Mouse (Mus musculus) left cerebral cortex, adult 8-10 months (tissue): ENCODE measurements around the gene Rxfp1. TPM values are rescaled to one million over a fixed set of nuclear protein-coding genes. Genes with fewer than 3 reads are reported as not detected.
A peak's percentile ranks its signal among the peaks of the same experiment; 100 is the strongest.
"Not testable (repeated sequence)": the region's sequence is repeated elsewhere in the genome, so short reads cannot be mapped to it uniquely, and the experiment has no call there.

ENCODE experiments used
- DNase-seq, 2 experiments: peaks; one replicate each; pipeline ENCODE4 v3.0.0; 2022; ENCODE audit warnings: low spot score in 2 of 2
- total RNA-seq, 4 experiments: library from RNA; stranded (reverse); gene quantifications; 2 replicates each; pipeline ENCODE4 v1.2.4; 2022

Rxfp1 gene
- total RNA-seq = 10 to 100 TPM; 14.1 to 16.4 (median 15.6) TPM

DNA sequence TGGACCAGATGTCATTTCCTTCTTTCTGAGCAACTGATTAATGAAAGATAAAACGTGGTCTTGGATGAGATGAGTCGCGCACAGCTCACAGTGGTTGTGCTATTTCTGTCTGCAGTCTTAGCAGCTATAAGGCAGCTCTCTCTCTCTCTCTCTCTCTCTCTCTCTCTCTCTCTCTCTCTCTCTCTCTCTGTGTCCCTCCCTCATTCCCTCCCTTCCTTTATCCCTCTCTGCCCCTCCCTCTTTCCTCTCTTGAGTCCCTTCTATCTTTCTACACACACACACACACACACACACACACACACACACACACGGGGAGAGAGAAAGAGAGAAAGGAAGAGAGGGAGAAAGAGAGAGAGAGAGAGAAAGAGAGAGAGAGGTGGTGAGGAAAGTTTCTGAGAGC lies at the start of gene Rxfp1:
Gene Rxfp1 (minus strand): TSS at position 101 of the 400 bp plus-strand sequence.
- DNase-seq = no peak

DNA sequence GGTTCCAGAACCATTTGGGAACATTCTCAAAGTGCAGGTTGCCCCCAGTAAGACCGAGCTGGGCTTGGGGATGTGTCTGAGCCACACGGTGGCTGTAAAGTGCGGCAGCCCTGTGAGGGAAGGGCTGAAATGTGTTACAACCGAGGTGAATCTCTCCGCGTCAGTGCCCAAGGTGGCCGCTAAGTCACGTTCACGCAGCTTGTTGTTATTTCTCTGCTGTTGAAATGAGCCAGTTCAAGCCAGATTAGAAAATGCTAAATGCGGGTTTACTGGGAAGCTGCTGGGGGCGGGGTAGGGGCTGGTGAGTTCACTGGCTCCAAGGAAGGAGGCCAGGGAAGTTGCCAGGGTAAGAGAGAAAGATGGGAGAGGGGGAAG lies 46.7 kb upstream of the Rxfp1 start:
- DNase-seq = no peak

DNA sequence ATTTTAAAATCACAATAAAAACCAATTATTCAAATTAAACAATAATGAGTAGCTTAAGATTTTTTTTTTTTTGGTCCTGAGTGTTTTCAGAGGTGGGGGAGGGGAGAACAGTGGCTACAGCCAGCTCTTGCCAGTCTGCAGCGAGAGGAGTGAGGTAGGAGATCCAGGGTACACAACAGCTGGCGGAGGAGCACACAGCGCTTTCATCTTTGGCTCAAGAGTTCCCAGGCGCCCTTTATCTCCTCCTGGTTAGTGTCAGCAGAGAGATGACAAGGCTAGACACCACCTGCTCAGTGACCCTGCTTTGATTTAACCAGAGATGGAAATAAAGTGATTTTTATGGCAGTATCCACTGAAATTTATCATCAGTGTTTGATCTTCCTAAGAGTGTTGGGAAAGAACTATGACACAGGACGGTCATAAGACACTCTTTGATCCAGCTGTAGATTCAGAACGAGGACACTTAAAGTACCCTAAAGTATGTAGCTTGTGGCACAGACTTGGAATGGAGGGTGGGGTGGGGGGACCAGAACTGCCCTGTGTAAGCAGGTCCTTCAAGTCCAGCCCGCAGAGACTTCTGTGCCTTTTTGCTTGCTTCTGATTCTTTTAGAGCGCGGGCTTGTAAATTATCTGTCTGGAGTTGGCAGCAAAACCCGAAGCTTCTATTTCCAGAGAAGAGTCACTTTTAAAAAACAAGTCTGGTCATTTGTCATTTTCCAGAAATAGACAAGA lies 46.1 kb upstream of the Rxfp1 start:
- no peak for DNase-seq

DNA sequence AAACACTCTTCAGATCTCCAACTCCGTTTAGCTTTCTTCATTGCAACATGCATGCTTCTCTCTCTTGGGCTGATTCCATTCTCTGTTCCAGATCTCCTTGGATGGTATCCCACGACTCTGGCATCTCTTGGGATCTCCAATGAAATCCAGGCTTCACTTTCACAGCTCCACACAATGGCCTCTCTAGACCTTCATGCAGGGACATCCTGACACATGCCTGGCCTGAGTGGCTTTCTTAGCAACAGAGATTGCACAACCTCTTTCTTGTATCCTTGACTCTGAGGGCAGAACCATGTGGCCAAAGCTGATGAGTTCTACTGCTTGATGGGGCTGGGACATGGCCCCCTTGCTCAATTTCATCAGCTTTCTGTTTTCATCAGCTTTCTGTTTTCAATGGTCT lies 35.0 kb upstream of the Rxfp1 start:
- no peak for DNase-seq

DNA sequence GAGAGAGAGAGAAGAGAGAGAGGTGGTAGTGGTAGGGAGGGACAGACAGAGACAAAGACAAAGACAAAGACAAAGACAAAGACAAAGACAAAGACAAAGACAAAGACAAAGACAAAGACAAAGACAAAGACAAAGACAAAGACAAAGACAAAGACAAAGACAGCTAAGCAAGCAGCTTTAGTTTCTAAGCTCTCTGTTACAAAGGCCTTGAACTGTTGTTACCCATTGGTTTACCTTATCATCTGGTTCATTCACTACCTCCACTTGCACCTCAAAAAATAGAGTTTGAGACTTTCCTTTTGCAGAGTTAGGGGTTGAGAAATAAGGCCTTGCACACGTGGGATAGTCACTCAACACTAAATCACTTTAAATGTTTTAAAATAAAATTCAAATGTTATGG lies 16.1 kb upstream of the Rxfp1 start:
- DNase-seq = no peak

DNA sequence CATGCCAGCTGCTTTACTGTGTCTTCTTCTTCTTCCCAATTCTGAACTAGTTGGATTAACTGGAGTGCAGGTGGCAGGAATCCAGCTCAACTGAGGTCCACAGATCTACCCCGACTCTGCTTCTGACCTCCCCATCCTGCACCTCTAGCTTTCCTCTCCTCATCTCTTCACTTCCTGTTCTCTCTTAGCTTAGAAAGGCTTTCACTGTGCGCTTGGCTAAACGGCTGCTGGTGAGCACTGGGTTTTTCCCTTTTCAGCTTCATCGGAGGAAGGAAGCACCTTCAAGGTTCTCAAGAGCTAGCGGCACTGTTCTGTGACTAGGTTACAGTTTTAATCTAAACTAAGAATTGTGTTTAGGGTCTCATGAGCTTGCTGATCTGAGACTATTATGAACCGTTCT lies 8.9 kb upstream of the Rxfp1 start:
- no peak for DNase-seq

DNA sequence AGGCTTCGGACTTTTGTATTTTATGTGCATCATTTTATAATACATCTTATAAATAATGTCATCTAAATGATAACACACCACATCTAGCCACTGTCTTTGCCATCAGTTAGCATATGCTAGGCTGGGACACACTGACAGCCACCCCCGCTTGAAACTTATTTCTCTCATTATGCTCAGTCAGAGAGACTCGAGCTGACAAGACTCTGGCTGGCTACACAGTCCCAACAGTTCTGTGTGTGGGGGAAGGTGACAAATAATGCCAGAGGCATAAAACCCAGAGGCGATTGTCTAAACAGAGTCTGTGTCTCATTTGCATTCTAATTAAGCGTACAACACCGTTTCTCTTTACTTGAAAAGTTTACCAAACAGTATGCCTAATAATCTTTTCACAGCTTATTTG lies 7.4 kb upstream of the Rxfp1 start:
- peak in 1 of 2 experiments; percentile 54 for DNase-seq

DNA sequence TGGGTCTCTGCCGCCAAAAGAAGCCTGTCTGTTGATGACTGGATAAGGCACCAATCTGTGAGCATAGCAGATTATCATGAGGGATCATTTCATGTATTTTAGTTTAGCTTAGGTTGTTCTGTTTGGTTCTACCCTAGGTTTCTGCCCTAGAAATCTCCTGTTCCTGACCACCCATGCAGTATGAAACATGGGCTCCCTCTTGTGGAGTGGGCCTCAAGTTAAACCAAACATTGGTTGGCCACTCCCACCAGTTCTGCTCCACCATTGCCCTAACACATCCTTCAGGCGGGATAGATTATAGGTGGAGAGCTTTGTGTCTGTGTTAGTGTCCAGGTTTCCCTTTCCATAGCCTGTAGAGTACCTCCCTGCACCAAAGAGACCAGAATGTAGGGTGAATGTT lies 6.7 kb upstream of the Rxfp1 start:
- no peak for DNase-seq

DNA sequence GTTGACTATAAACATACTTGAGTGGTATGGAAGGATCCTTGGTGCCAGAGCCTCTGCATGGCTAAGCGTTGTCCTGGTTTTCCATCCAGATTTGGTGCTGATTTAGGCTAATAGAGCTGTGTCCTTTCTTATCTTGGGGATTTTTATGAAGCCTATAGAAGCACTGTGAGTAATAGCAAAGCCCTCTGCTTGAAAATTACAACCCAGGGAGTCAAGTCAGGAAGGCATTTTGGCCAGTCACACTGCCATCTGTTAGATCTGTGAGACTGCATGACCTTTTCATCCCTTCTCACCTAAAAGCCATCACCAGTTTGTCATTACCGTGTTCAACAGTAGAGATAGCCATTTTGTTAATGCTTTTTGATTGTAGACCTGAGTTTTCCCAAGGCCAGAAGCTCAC lies 2.7 kb upstream of the Rxfp1 start:
- DNase-seq = no peak

DNA sequence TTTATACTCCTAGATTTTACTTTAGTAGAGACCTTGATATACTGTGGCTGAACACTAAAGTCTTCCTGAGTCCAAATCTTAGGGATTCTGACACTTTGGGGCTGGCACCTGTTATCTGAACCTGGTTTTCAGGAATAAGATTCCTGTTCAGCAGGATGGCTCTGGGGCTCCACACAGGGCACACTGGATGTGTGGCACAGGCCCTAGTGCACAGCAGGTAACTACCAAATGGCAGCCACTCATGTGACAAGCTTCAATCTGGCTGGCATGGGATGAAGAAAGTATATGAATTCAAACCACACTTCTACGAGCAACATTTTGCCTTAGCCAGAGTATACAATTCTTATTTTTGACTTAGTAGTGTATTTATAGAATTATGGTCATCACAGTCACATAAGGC lies 771 bp upstream of the Rxfp1 start:
- DNase-seq = no peak

DNA sequence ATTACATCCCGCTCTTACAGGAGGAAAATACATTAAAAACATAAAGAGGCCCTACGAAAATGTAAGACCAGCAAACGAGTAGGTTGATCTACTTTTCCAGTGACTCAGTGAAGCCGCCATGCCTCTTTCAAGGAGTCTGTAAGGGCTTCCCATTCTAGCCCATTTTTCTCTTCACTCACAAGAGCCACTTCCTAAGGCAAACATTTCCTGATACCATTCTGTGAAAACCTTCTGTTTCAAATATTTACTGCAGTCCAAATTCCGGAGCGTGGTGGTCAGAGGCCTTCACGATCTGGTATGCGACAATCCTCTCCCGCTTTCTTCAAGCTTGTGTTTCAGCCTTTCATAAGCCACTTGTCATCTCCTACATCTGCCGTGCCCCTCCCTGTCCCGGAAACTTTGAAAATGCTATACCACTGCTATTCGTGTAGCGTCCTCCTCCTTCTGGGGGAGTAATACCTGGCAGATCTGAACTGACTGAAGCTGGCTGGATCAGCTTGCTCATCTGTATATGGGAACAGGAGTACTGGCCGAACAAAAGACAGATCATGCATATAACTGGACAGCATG lies 11.1 kb downstream of the Rxfp1 start:
- DNase-seq = no peak

DNA sequence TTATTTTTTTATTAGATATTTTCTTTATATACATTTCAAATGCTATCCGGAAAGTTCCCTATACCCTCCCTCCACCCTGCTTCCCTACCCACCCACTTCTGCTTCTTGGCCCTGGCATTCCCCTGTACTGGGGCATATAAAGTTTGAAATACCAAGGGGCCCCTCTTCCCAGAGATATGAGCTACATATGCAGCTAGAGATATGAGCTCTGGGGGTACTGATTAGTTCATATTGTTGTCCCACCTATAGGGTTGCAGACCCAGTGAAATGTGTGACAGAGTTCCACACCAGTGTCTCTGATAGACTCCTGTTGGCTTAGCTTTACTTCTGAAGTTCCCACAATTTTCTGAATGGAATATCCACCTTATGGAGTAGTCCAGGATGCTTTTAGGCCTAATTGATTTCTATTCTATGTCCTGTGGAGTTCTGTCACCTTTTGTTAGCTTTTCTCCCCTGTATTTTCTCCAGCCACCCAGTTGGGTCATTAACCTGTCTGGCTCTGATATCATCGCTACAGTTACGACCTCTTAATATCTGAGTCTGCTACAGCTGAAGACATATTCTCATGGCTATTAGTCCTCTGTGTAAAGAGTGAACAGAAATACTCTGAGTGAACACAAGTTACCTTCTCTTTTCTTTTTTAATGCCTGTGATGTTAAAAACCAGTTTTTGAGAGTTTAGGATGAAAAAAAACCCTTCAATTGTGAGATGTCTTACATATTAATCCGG lies 16.8 kb downstream of the Rxfp1 start:
- DNase-seq = no peak

DNA sequence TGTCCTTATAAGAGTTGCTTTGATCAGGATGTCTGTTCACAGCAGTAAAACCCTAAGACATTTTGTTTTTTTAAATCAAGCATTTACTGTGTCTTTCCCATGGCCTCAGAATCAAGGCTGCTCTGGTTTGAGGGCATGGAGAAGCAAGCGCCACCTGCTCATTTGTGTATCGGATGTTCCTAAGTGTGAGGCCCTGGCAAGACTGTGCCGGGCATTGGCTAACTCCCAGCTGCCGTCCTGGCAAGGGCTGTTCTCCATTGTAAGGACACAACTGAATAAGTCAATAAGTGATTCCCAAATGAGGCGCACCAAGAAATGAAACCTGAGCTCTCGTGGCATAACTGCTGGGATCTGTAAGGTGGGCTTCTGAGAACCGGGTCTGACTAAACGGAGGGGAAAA lies 31.2 kb downstream of the Rxfp1 start:
- no peak for DNase-seq

DNA sequence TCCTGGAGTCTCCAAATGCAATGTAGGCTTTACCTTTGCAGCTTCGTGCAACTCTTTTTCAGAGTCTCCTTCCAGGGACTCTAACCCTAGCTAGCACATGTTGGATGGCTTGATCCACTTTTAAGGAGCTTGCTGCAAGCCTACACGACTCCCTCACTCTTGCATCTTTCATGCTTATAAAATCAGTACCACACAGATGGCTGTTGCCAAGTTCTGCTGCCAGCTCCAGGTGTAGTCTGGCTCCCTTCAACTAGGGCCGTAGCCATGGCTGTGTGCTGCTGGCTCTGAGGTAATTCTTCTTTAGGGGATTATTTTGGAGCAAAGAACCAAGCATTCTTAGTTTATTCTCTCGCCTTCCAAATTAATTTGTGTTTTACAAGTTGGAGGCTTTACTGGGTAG lies 34.5 kb downstream of the Rxfp1 start:
- peak in 1 of 2 experiments; percentile 26 for DNase-seq

DNA sequence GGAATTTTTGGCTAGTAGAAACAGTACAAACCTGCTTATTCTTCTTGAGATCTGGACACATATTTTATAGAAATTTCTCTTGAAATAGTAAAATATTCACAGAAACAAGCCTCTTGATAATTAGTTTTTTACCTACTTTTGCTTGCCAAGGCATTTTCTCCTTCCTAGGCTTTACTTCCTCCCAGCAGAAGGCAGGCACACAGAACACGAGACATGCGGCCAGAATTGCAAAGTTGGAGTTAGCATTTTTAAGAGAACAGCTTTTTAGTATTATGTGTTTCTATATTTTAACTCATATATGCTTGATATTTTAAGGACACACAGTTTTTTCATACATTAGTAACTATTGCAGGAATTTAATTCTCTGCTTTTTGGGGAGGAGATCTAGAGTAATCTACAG lies 45.7 kb downstream of the Rxfp1 start:
- DNase-seq = no peak

DNA sequence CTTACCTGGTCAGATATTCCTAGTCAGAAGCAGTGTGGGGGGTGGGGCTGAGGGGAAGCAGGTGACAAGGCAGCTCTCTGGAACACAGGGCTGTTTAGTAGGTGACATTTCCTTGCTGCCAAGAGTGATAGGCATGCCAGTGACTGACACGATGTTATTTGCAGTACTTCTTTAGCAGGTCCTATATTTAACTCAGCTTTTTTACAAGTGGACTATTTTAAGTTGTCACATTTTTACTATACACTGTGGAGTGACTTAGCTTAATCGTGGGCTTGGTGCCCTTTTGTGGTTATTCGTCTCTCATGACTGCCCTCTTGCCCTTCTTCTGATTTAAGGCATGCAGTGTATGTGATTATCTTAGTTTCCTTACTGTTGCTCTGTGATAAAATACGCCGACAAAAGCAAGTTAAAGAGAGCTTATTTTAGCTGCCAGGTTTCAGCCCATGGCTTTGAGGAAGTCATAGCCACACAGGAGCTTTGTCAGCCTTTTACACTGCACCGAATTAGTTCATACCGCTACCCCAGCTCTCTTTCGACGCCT lies 47.5 kb downstream of the Rxfp1 start:
- no peak for DNase-seq

DNA sequence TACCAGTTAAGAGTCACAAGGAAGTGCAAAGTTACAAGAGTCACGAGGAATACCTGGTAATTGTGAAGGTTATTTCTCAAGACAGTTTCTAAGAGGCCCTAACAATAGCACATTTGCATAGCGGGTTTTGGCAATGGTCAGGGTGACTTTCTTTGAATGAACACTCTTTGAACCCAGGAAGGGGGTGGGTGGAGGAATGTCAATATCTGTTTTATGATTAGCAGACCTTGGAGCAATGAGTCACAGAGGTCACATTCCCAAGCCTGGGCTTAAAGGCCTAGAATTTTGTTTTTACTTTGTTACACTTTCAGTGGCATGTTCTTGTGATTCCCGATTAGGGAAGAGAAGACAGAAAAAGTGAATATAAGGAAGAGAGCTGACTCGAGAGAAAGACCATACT lies 49.6 kb downstream of the Rxfp1 start:
- not testable (repeated sequence) for DNase-seq

DNA sequence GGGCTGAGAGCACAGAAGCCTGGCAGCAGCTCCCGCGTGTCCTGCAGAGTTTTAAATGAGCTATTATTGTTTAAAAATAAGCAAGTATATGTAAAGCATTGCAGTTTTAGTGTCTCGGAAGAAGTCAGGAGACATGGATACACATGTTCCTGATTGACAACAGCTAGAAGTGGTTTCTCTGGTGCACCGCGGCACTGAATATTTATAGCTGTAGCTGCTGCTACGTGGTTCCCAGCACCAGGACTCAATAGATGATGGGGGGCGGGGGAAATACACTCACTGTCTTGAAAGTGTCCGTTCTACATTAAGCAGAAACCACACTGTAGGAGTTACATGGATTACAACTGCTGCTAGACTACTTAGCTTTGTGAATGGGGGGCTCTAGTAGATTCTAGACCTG lies 54.2 kb downstream of the Rxfp1 start:
- no peak for DNase-seq

DNA sequence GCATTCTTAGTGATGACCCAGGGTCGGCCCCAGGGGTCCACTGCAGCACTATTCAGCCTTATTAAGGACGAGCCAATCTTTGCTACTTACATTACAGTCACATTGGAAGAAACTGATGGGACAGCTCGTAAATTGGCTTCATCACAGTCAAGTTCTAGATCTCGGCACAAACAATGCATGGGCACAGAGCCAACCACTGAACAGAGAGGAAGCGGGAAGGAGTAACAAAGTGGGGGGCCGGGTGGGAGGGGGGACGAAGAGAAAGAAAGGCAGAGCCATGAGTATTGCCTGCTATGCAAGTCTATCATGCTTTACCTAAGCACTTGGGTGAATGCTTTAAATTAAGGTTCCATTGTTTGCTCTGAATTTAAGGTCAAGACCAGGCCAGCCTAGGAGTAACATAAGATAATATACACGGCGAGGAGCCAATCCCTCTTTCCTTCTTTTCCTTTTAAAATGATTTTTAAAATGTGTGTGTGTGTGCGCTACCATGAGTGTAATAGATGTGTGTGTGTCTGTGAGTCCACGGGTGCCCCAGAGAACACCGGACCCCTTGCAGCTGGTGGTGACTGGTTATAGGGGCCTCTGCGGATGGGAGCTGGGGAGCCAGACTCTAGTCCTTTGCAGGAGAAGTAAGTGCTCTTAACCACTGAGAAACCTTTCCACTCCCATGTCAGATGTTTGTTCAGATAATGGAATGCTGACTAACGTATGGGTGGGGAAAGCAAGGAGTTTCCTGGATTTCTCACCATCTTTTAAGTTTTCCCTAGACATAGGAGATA lies 55.1 kb downstream of the Rxfp1 start:
- DNase-seq = no peak

DNA sequence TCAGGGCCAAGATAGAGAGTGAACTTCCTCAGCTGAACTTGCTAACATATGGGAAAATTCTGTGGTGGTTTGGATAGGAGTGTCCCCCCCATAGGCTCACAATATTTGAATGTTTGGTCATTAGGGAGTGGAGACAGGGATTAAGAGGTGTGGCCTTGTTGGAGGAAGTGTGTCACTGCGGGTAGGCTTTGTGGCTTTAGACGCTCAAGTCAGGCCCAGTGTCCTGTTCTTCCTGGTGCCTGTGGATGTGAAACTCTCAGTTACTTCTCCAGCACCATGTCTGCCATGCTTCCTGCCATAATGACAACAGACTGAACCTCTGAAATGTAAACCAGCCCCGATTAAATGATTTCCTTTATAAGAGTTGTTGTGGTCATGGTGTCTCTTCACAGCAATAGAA lies 61.3 kb downstream of the Rxfp1 start:
- DNase-seq = no peak

DNA sequence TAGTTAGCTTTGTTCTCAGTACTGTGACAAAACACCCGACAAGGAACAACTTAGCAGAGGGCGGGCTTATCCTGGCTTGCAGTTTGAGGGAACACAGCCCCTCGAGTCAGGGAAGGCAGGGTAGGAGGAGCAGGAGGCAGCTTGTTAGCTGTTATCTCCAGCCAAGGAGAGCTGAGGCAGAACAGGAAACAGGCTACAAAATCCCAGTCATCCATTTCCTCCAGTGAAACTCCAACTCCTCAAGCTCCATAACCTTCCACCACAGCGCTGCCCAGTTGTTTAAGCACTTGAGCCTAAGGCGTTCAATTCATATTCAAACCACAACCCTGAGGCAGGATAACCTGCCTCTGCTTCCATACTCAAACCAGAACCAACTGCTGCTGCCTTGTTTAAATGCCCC lies 63.0 kb downstream of the Rxfp1 start:
- DNase-seq = no peak

DNA sequence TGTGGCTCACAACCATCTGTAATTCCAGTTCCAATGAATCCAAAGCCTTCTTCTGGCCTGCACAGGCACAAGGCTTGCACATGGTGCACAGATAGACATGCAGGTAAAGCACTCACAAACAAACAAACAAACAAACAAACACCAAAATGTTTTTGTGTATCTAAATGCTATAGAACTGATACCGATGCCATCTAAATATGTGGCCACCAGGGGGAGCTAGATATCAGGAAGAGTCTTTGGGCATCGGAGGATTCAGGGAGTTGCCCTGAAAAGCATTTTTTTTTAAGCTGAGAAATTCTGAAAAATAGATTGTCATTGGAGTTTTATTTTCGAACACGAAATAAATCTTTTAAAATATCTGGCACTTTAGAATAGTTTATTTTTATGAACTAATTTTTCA lies 64.6 kb downstream of the Rxfp1 start:
- no peak for DNase-seq
